Mouse (Mus musculus): ENCODE results near the gene Zscan29.

Gene Zscan29

GRCm38 (mm10) chr2:121170980-121171742 is at the start of gene Zscan29:
Gene Zscan29, minus strand, starts transcription at chr2:121171125.
- peak; percentile 87 for DNase-seq

DNA sequence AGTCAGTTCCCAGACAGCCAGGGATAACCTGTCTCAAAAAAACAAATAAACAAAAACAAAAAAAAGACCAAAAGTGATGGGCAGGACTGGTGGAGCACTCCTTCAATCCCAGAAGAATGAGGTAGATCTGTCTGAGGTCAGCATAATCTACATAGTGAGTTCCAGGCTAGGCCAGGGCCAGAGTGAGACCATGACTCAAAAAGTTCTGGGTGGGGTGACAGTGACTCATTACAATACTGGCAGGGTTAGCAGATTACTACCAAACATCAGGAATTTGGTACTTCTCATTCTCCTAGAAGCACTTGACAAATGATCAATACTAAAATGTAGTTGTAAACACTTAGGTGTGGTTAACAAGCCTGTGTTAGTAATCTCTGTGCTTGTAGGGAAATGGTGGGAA is 49.1 kb upstream of the Zscan29 start:
- no peak for DNase-seq

- no peak for DNase-seq
These were observed 48.3 kb upstream of the Zscan29 start for GRCm38 (mm10) chr2:121219177-121219576.

DNA sequence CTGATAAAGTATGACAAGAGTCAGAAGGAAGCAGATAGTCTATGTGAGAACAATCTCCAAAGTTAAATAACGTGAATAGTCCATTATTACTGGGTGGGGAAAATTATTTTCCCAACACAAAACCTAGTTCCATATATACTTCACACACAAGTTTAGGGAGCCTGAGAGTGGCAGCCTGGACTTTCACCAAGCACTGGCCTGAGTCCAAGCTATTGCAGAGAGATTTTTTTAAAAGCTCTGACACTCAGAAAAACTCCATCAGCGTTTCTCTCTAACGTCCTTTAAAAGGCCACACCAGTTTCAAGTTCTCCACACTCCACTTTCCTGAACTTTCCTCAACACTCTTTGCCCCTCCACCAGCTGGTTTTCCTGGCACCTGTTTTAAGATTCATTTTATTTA is 43.6 kb upstream of the Zscan29 start:
- no peak for DNase-seq

- no peak for DNase-seq
These were observed 35.6 kb upstream of the Zscan29 start for GRCm38 (mm10) chr2:121206541-121206940.

DNA sequence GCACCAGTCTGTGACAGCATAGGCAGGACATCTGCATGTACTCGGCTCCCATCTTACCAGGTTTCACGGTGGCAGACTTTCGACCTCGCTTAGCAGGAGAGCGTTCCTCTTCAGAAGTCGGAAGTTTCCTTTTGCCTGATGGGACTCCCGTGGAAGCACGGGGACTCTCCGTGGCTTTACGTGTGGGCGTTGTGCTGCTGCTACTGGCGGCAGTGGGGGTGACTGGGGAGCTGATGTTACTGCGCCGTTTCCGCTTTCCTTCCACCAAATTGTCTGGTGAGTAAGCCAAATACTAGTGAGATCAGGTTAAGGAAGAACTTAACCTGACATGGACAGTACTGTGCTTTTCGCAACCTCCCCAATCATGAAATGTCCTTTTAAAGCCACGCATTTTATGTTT is 33.4 kb upstream of the Zscan29 start:
- no peak for DNase-seq

DNA sequence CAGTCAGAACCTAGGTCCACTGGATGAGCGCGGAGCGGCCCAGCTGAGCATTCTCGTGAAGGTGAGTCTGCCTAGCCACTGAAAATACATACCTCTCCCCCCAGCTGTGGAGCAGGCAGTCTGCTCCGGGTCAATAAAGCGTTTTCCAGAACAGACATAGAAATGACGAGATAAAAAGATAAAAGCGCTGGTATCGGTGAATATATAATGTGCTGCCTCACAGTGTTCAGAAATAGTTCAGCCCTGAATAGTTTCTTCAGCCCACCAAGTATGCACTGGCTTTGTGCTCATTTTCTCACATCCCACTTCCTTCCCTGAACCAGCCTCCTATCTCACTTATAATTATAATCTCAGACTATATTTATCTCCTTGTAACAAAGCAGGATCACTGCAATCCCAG is 24.5 kb upstream of the Zscan29 start:
- DNase-seq, result no peak

- no peak for DNase-seq
These were observed 17.6 kb upstream of the Zscan29 start for GRCm38 (mm10) chr2:121188530-121188929.

DNA sequence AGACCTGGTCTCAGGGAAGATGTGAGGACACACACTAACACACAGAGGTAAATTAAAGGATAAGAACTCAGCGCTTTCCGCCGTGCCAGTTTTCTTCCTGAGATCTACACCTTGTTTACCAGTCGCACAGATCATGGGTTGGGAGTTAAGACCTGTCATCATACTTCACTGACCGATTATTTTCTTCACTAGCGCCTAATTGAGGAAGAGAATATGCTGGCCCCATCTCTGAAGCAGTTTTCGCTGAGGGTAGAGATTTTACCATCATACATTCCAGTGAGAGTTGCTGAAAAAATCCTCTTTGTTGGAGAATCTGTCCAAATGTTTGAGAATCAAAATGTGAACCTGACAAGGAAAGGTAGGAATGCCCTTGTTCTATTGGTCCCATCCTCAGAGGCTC is 13.2 kb upstream of the Zscan29 start:
- no peak for DNase-seq

GRCm38 (mm10) chr2:121183431-121183830 is 12.5 kb upstream of the Zscan29 start:
- DNase-seq, result peak; percentile 87

GRCm38 (mm10) chr2:121178828-121179479 is 8.0 kb upstream of the Zscan29 start:
- DNase-seq, result no peak

DNA sequence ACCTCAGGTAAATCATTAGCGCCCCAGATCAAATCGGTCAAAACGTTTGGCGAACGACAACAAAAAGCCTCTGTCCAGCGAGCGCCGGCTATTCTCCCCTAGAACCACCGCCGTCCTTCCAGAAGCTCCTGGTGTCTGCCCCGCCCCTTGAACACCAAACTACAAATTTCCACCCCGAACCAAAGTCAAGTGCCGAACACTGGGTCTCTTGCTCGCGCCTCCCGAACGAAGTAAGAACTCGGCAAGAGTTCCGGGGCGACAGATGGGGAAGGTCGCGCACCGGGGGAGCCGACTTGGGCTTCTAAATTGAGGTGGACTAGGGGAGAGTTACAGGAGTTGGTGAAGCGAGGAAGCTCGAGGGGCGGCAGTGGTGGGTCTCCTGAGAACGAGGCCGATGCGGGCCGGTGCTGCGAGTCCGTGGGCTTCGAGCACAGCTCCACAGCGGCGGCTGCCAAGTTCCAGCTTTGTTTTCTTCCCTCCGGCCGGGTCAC is 399 bp downstream of the Zscan29 start, which contains the start of gene Tubgcp4:
Gene Tubgcp4, plus strand, starts transcription at position 174 of the 491 bp plus-strand sequence.
- DNase-seq, result no peak

DNA sequence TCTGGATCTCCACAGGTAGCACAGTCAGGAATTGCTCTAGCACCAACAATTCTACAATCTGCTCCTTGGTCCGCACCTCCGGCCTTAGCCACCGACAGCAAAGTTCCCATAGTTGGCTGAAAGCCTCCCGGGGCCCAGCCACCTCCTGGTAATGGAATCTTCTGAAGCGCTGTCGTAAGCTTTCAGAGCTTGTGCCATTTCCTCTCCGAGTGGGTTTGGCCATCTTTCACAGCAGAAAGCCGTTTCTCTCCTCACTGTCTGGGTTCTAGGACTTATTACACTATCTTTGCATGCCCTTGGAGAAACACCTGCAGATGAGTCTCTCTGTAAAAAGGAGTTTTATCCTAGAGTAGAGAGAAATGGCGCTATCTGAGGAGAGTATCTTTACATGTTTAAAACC is 1.0 kb downstream of the Zscan29 start:
- DNase-seq, result peak; percentile 37

- no peak for DNase-seq
These were observed 1.8 kb downstream of the Zscan29 start for GRCm38 (mm10) chr2:121169173-121169572.

- DNase-seq, result no peak
These were observed 17.8 kb downstream of the Zscan29 start for GRCm38 (mm10) chr2:121153100-121153499.

DNA sequence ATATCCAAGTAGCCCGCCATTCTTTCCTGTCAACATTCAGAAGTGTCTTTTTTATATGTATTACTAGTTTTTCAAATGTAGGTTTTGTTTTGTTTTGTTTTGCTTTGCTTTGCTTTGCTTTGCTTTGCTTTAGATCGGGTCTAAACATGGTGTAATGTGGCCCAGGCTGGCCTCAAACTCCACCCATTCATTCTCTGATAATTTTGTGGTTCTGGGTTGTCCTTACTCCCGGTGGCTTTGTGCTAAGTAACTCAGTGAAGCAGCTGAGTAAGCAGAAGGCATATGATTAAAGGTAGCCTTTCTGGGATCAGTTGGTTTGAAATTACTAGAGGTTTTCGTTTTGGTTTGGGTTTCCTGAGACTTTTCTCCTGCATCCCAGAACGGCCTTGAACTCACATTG is 21.2 kb downstream of the Zscan29 start:
- no peak for DNase-seq

- DNase-seq, result no peak
These were observed 28.5 kb downstream of the Zscan29 start for GRCm38 (mm10) chr2:121142415-121142814.

- no peak for DNase-seq
These were observed 29.5 kb downstream of the Zscan29 start for GRCm38 (mm10) chr2:121141216-121142035.

- DNase-seq, result peak; percentile 94
These were observed 30.7 kb downstream of the Zscan29 start, which contains the start of the genes Adal and Lcmt2 for GRCm38 (mm10) chr2:121140018-121140882. Gene Adal, plus strand, starts transcription at chr2:121140428. Gene Lcmt2, minus strand, starts transcription at chr2:121140653.

- DNase-seq, result peak; percentile 69
These were observed 31.5 kb downstream of the Zscan29 start for GRCm38 (mm10) chr2:121139266-121140017.

GRCm38 (mm10) chr2:121137371-121137770 is 33.6 kb downstream of the Zscan29 start:
- DNase-seq, result no peak

Measured in cerebellum, adult 9-11 months (tissue).